Mouse (Mus musculus) neural tube, embryonic 15.5 days (tissue): ENCODE data around the gene Acot7. TPM values are rescaled to one million over a fixed set of nuclear protein-coding genes. Genes with fewer than 3 reads are reported as not detected.

Experiments used
- ATAC-seq: fragments of 200-750 bp; cut with Nextera tagmentation; 2 replicates; pipeline ENCODE4 v1.8.0; 2017; ENCODE audit warnings: mild to moderate bottlenecking, moderate TSS enrichment, moderate library complexity; ENCODE audit not compliant: low FRiP score
- H3K27ac ChIP-seq: fragments of 300-500 bp; sonication (generic); replicated peaks from 2 replicates; pipeline ENCODE4 v1.5.1; 2015; ENCODE audit warnings: mild to moderate bottlenecking, inconsistent platforms
- H3K27me3 ChIP-seq: fragments of 300-500 bp; sonication (generic); replicated peaks from 2 replicates; pipeline ENCODE4 v1.6.1; 2015; ENCODE audit warnings: inconsistent platforms
- H3K36me3 ChIP-seq: fragments of 300-500 bp; sonication (generic); 2 replicates; pipeline ENCODE4 v1.6.1; 2015; ENCODE audit warnings: inconsistent platforms
- H3K4me1 ChIP-seq: fragments of 300-500 bp; sonication (generic); 2 replicates; pipeline ENCODE4 v1.6.1; 2015; ENCODE audit warnings: inconsistent platforms
- H3K4me2 ChIP-seq: fragments of 300-500 bp; sonication (generic); 2 replicates; pipeline ENCODE4 v1.6.1; 2015; ENCODE audit warnings: inconsistent platforms, mild to moderate bottlenecking, moderate library complexity
- H3K4me3 ChIP-seq: fragments of 300-500 bp; sonication (generic); replicated peaks from 2 replicates; pipeline ENCODE4 v1.5.1; 2015; ENCODE audit warnings: mild to moderate bottlenecking, inconsistent platforms
- H3K9ac ChIP-seq: fragments of 300-500 bp; sonication (generic); replicated peaks from 2 replicates; pipeline ENCODE4 v1.6.1; 2015; ENCODE audit warnings: mild to moderate bottlenecking, inconsistent platforms
- H3K9me3 ChIP-seq: fragments of 300-500 bp; sonication (generic); replicated peaks from 2 replicates; pipeline ENCODE4 v1.6.1; 2016; ENCODE audit warnings: inconsistent platforms
- WGBS: fragments of 180-500 bp; shearing (Covaris S2); methylation state at CpG from one replicate; pipeline ENCODE4 v1.1.7; 2015; ENCODE audit warnings: mixed read lengths; 5-methylcytosine and 5-hydroxymethylcytosine counted together
- polyA plus RNA-seq: library from polyadenylated mRNA; unstranded; fragments of >200 nt; fragmentation: Nextera tagmentation; extraction: Ambion mirVana; gene quantifications from 2 replicates; pipeline ENCODE4 v1.2.1, GENCODE M21; 2015

The Acot7 gene
- polyA plus RNA-seq, 1 experiment from 2014 or later: 456 TPM

DNA sequence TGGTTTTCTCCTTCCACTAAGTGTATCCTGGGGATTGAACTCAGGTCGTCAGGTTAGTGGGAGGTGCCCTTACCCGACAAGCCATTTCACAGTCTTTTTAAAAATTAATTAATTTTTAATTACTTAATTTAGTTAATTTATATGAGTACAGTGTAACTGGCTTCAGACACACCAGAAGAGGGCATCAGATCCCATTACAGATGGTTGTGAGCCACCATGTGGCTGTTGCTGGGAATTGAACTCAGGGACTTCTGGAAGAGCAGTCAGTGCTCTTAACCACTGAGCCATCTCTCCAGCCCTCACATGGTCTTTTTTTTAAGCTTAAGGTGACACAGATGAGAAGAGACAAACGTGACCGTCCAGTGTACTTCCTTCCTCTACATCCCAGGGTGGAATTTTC lies 22.9 kb upstream of the Acot7 start:
- Histone ChIP-seq H3K9me3 (no peaks in the 10 kb centered on the region), H3K4me1 (peaks cover 36% of the 10 kb centered on the region), H3K36me3 (no peaks in the 10 kb centered on the region), H3K4me3 (no peak overlapping the region), H3K27ac (no peak overlapping the region), H3K4me2 (no peak overlapping the region), H3K27me3 (peaks cover 92% of the 10 kb centered on the region), H3K9ac (no peak overlapping the region)
- ATAC-seq: no peak
- 58% methylated on average over 4 of the region's 4 CpGs for WGBS

GRCm38 (mm10) chr4:152157779-152158584 lies 20.0 kb upstream of the Acot7 start:
- Histone ChIP-seq H3K9me3 (no peaks in the 10 kb centered on the region), H3K27ac (no peak overlapping the region), H3K4me3 (peak overlapping the region; percentile 16; the same call in 1 of the 2 replicates), H3K27me3 (peaks cover 90% of the 10 kb centered on the region), H3K36me3 (no peaks in the 10 kb centered on the region), H3K4me2 (peak overlapping the region; percentile 39), H3K9ac (no peak overlapping the region), H3K4me1 (peaks cover 31% of the 10 kb centered on the region)
- no peak for ATAC-seq
- WGBS: 17% methylated on average over 21 of the region's 21 CpGs

- ATAC-seq: no peak
- Histone ChIP-seq H3K9me3 (no peaks in the 10 kb centered on the region), H3K36me3 (no peaks in the 10 kb centered on the region), H3K27me3 (peaks cover 83% of the 10 kb centered on the region), H3K9ac (no peak within 1 kb of the TSS), H3K27ac (no peak within 1 kb of the TSS), H3K4me3 (peak within 1 kb of the TSS; percentile 16), H3K4me1 (peaks cover 27% of the 10 kb centered on the region), H3K4me2 (peak within 1 kb of the TSS; percentile 39)
- WGBS: 4% methylated on average over 35 of the region's 35 CpGs
These were observed 19.2 kb upstream of the Acot7 start, which contains the start of gene Hes2 for GRCm38 (mm10) chr4:152158585-152159284. Hes2 (plus strand) TSS chr4:152158867.

DNA sequence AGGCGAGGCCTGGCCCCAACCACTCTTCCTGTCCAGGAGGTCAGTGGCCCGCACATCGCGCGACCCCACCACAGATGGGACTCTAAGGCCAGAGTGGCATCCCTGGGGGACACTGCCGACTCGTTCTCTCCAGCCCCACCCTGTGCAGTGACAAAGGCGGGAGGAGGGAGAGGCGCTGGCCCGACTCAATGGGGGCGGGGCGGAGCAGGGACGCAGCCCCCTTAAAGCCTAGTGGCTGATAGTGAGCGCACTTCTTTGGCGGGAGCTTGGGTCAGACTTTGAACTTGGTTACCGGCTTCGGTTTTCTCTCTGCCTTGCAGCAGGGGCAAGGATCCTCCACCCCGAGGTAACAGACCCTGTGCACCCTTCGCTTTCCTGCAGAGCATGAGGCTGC lies 18.7 kb upstream of the Acot7 start:
- Histone ChIP-seq H3K9ac (no peak overlapping the region), H3K36me3 (no peaks in the 10 kb centered on the region), H3K4me1 (peaks cover 24% of the 10 kb centered on the region), H3K9me3 (no peaks in the 10 kb centered on the region), H3K27me3 (peaks cover 78% of the 10 kb centered on the region), H3K4me2 (peak overlapping the region; percentile 39), H3K27ac (no peak overlapping the region), H3K4me3 (peak overlapping the region; percentile 16)
- no peak for ATAC-seq
- 0% methylated on average over 19 of the region's 19 CpGs for WGBS

GRCm38 (mm10) chr4:152160748-152161147 lies 17.2 kb upstream of the Acot7 start:
- H3K9me3 ChIP-seq: no peaks in the 10 kb centered on the region
- no peak overlapping the region for H3K9ac ChIP-seq
- no peak overlapping the region for H3K4me3 ChIP-seq
- ATAC-seq: no peak
- H3K4me2 ChIP-seq: no peak overlapping the region
- no peak overlapping the region for H3K27ac ChIP-seq
- peaks cover 27% of the 10 kb centered on the region for H3K4me1 ChIP-seq
- H3K36me3 ChIP-seq: no peaks in the 10 kb centered on the region
- H3K27me3 ChIP-seq: peaks cover 65% of the 10 kb centered on the region
- 48% methylated on average over 4 of the region's 4 CpGs for WGBS

GRCm38 (mm10) chr4:152161601-152162000 lies 16.3 kb upstream of the Acot7 start:
- peaks cover 61% of the 10 kb centered on the region for H3K27me3 ChIP-seq
- no peak overlapping the region for H3K4me2 ChIP-seq
- H3K4me1 ChIP-seq: peaks cover 27% of the 10 kb centered on the region
- no peaks in the 10 kb centered on the region for H3K9me3 ChIP-seq
- ATAC-seq: no peak
- WGBS: 63% methylated on average over 6 of the region's 6 CpGs
- no peak overlapping the region for H3K4me3 ChIP-seq
- H3K9ac ChIP-seq: no peak overlapping the region
- no peak overlapping the region for H3K27ac ChIP-seq
- H3K36me3 ChIP-seq: no peaks in the 10 kb centered on the region

DNA sequence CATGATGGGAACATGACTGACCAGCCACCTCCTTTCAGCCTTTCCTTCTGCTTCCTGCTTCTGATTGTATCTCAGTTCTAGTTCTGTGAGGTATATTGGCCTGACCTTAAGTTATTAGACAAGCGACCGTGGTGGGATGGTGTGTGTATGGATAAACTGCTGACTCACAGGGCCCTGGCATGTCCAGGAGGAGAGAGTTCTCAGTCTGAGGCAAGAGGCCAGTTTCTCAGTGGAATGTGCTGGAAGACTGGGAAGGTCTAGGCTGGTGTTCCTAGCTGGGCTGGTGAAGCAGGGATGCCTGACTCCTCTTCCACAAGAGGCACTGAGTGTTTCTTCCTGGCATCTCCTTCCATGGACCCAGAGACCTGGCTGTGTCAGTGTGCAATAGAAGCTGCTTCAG lies 15.2 kb upstream of the Acot7 start:
- H3K27me3 ChIP-seq: peaks cover 51% of the 10 kb centered on the region
- no peaks in the 10 kb centered on the region for H3K9me3 ChIP-seq
- H3K36me3 ChIP-seq: no peaks in the 10 kb centered on the region
- H3K4me2 ChIP-seq: no peak overlapping the region
- no peak overlapping the region for H3K4me3 ChIP-seq
- H3K9ac ChIP-seq: no peak overlapping the region
- peaks cover 27% of the 10 kb centered on the region for H3K4me1 ChIP-seq
- H3K27ac ChIP-seq: no peak overlapping the region
- ATAC-seq: no peak
- 91% methylated on average over 2 of the region's 2 CpGs for WGBS

DNA sequence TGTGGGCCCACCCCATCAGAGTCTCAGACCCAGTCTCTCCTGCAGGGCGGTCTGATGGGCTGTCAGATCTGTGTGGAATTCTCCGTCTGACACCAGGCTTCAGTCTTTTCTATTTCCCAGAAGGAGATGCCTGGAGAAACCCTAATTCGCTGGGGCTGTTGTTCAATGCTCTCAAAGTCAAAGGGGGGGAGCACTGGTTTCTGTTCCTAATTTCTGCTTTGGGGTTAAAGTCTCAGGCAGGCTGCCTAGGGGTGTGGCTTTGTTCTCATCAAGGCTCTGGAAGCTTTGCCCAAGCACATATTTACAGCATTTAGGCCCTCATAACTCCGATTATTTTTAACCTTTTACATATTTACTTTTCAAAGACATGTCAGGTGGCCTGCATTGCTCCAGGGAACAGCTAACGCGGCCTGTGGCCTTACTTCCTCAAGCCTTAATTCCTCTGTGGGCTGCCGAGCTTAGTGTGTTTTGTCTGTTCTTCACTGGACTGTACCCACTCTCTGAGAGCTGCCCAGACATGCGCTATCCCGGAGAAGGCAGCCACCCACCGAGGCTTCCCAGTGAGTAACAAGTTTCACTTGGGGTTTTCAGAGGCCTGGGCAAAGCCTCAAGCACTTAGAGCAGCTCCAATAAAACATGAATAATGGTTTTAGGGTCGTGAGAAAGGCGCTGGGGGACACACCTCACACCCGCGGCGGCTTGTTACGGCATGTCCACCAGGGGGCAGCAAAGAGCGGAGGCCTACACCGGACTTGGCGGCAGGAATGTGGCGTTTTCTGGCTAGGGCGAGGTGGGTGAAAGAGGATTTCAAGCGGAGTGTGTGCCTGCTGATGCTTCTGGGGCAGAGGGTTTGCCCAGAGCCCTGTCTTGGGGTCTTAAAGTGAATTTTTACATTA lies 12.7 kb upstream of the Acot7 start:
- H3K27ac ChIP-seq: no peak overlapping the region
- H3K4me2 ChIP-seq: no peak overlapping the region
- peaks cover 7% of the 10 kb centered on the region; the same call in 1 of the 2 replicates for H3K4me1 ChIP-seq
- no peak overlapping the region for H3K9ac ChIP-seq
- H3K9me3 ChIP-seq: no peaks in the 10 kb centered on the region
- peaks cover 34% of the 10 kb centered on the region for H3K27me3 ChIP-seq
- no peak overlapping the region for H3K4me3 ChIP-seq
- no peaks in the 10 kb centered on the region for H3K36me3 ChIP-seq
- no peak for ATAC-seq
- WGBS: 17% methylated on average over 22 of the region's 22 CpGs

- Histone ChIP-seq H3K4me1 (peaks cover 6% of the 10 kb centered on the region; the same call in 1 of the 2 replicates), H3K4me2 (no peak overlapping the region), H3K4me3 (no peak overlapping the region), H3K27me3 (peaks cover 9% of the 10 kb centered on the region), H3K9me3 (no peaks in the 10 kb centered on the region), H3K36me3 (no peaks in the 10 kb centered on the region), H3K27ac (no peak overlapping the region), H3K9ac (no peak overlapping the region)
- 49% methylated on average over 8 of the region's 8 CpGs for WGBS
- no peak for ATAC-seq
These were observed 9.9 kb upstream of the Acot7 start for GRCm38 (mm10) chr4:152168052-152168451.

DNA sequence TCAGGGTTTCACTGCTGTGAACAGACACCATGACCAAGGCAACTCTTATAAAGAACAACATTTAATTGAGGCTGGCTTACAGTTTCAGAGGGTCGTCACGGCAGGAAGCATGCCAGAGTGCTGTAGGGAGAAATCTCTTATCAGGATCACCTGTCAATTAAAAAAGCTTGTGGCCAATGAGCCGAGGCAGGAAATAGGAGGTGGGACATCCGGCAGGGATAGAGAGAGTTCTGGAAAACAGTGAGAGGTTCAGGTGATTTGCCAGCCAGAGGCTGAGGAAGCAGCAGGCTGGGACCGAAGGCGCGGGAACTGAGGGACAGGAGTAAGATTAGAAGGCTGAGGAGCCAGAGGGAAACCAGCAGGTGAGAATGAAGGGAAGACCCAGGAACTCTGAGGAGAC lies 8.8 kb upstream of the Acot7 start:
- no peak for ATAC-seq
- H3K27ac ChIP-seq: no peak overlapping the region
- H3K4me2 ChIP-seq: no peak overlapping the region
- no peaks in the 10 kb centered on the region for H3K9me3 ChIP-seq
- no peaks in the 10 kb centered on the region for H3K36me3 ChIP-seq
- 88% methylated on average over 7 of the region's 7 CpGs for WGBS
- H3K4me1 ChIP-seq: peaks cover 6% of the 10 kb centered on the region; the same call in 1 of the 2 replicates
- H3K4me3 ChIP-seq: no peak overlapping the region
- H3K27me3 ChIP-seq: peaks cover 13% of the 10 kb centered on the region
- no peak overlapping the region for H3K9ac ChIP-seq

DNA sequence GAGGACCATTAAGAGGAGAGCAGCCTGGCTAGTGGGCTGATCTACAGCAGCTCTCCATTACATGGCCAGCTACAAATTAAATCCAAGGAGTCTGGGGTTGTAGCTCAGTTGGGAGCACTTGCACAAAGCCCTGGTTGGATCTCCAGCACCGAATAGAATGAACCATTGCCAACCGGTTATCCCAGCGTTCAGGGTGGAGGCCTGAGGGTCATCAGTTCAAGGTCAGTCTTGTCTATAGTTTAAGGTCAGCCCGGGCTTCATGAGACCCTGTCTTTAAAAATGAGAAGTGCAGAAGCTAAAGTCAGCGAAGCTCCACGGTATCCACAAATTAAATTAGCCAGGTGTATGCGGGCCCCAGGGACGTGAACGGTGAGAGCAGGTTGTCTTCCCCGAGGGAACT lies 7.6 kb upstream of the Acot7 start:
- WGBS: 79% methylated on average over 10 of the region's 10 CpGs
- H3K4me2 ChIP-seq: no peak overlapping the region
- H3K4me1 ChIP-seq: peaks cover 6% of the 10 kb centered on the region; the same call in 1 of the 2 replicates
- H3K36me3 ChIP-seq: no peaks in the 10 kb centered on the region
- peaks cover 13% of the 10 kb centered on the region for H3K27me3 ChIP-seq
- no peak overlapping the region for H3K9ac ChIP-seq
- no peak for ATAC-seq
- H3K27ac ChIP-seq: no peak overlapping the region
- no peaks in the 10 kb centered on the region for H3K9me3 ChIP-seq
- H3K4me3 ChIP-seq: no peak overlapping the region
